Mouse (Mus musculus): ENCODE measurements around the gene Psd. TPM values are rescaled to one million over a fixed set of nuclear protein-coding genes. Genes with fewer than 3 reads are reported as not detected.

Psd gene
- polyA plus RNA-seq, 1 experiment, result 659 TPM

GRCm38 (mm10) chr19:46339287-46339971 is 12.5 kb upstream of the Psd start:
- no peak for DNase-seq (ENCODE audit: extremely low spot score in 1 of 2, low spot score in 1 of 2)

GRCm38 (mm10) chr19:46338942-46339286 is 12.0 kb upstream of the Psd start:
- no peak for DNase-seq (ENCODE audit: extremely low spot score in 1 of 2, low spot score in 1 of 2)

GRCm38 (mm10) chr19:46338331-46338936 is 11.5 kb upstream of the Psd start, which contains the start of gene Cuedc2:
TSS of gene Cuedc2 (minus strand) at chr19:46338702.
- peak; percentile 96 to 100 for DNase-seq (ENCODE audit: extremely low spot score in 1 of 2, low spot score in 1 of 2)

GRCm38 (mm10) chr19:46337719-46338330 is 10.9 kb upstream of the Psd start:
- DNase-seq (ENCODE audit: extremely low spot score in 1 of 2, low spot score in 1 of 2), result no peak

- DNase-seq (ENCODE audit: extremely low spot score in 1 of 2, low spot score in 1 of 2), result no peak
Observed at GRCm38 (mm10) chr19:46333906-46334305, 7.0 kb upstream of the Psd start.

GRCm38 (mm10) chr19:46332721-46333339 is 5.9 kb upstream of the Psd start:
- no peak for DNase-seq (ENCODE audit: extremely low spot score in 1 of 2, low spot score in 1 of 2)

- no peak for DNase-seq (ENCODE audit: extremely low spot score in 1 of 2, low spot score in 1 of 2)
Observed at GRCm38 (mm10) chr19:46331936-46332335, 5.0 kb upstream of the Psd start.

GRCm38 (mm10) chr19:46331326-46331725 is 4.4 kb upstream of the Psd start:
- DNase-seq (ENCODE audit: extremely low spot score in 1 of 2, low spot score in 1 of 2), result no peak

GRCm38 (mm10) chr19:46330696-46331095 is 3.7 kb upstream of the Psd start:
- no peak for DNase-seq (ENCODE audit: extremely low spot score in 1 of 2, low spot score in 1 of 2)

- DNase-seq (ENCODE audit: extremely low spot score in 1 of 2, low spot score in 1 of 2), result peak in 1 of 2 experiments; percentile 86
Observed at GRCm38 (mm10) chr19:46329951-46330350, 3.0 kb upstream of the Psd start.

- no peak for DNase-seq (ENCODE audit: extremely low spot score in 1 of 2, low spot score in 1 of 2)
Observed at GRCm38 (mm10) chr19:46329031-46329641, 2.2 kb upstream of the Psd start.

GRCm38 (mm10) chr19:46328081-46329030 is 1.4 kb upstream of the Psd start, which contains the start of gene Fbxl15:
TSS of gene Fbxl15 (plus strand) at chr19:46328184.
- peak; percentile 92 to 96 for DNase-seq (ENCODE audit: extremely low spot score in 1 of 2, low spot score in 1 of 2)

GRCm38 (mm10) chr19:46327531-46328064 is 642 bp upstream of the Psd start:
- DNase-seq (ENCODE audit: extremely low spot score in 1 of 2, low spot score in 1 of 2), result no peak

GRCm38 (mm10) chr19:46326019-46326755 is 769 bp downstream of the Psd start:
- DNase-seq (ENCODE audit: extremely low spot score in 1 of 2, low spot score in 1 of 2), result no peak

GRCm38 (mm10) chr19:46324918-46325317 is 2.0 kb downstream of the Psd start:
- no peak for DNase-seq (ENCODE audit: extremely low spot score in 1 of 2, low spot score in 1 of 2)

- DNase-seq (ENCODE audit: extremely low spot score in 1 of 2, low spot score in 1 of 2), result no peak
Observed at GRCm38 (mm10) chr19:46324366-46324765, 2.6 kb downstream of the Psd start.

GRCm38 (mm10) chr19:46323716-46324115 is 3.2 kb downstream of the Psd start:
- DNase-seq (ENCODE audit: extremely low spot score in 1 of 2, low spot score in 1 of 2), result no peak

GRCm38 (mm10) chr19:46322996-46323572 is 3.9 kb downstream of the Psd start:
- DNase-seq (ENCODE audit: extremely low spot score in 1 of 2, low spot score in 1 of 2), result no peak
